Mouse (Mus musculus): ENCODE data around the gene Has3.

- no peak for TF ChIP-seq CTCF (IDR thresholded peaks at IDR 0.05; ENCODE audit: extremely low read depth, insufficient read length, insufficient replicate concordance, low read depth, low read length)
- TF ChIP-seq POLR2A (IDR thresholded peaks at IDR 0.05; ENCODE audit: low read depth, low read length) = no peak
Observed at GRCm38 (mm10) chr8:106929921-106930320, 59.9 kb downstream of the Has3 start.

Data from small intestine, adult 2 months (tissue).